Mouse (Mus musculus) retina, adult 2 months (tissue): ENCODE measurements around the gene Abcb1a.
"Not testable (repeated sequence)": the region's sequence is repeated elsewhere in the genome, so short reads cannot be mapped to it uniquely, and the experiment has no call there.

Experiments
- DNase-seq: peaks from one replicate; pipeline ENCODE4 v3.0.0-alpha.2; 2012; ENCODE audit warnings: low read depth, low spot score

Abcb1a gene

GRCm38 (mm10) chr5:8722867-8723266 lies 63.0 kb downstream of the Abcb1a start:
- DNase-seq, result no peak

- no peak for DNase-seq
These were observed 67.9 kb downstream of the Abcb1a start for GRCm38 (mm10) chr5:8727760-8728159.

- DNase-seq, result no peak
These were observed 72.8 kb downstream of the Abcb1a start for GRCm38 (mm10) chr5:8732639-8733038.

GRCm38 (mm10) chr5:8733307-8733706 lies 73.4 kb downstream of the Abcb1a start:
- not testable (repeated sequence) for DNase-seq

- DNase-seq, result no peak
These were observed 76.5 kb downstream of the Abcb1a start for GRCm38 (mm10) chr5:8736389-8736788.

- no peak for DNase-seq
These were observed 77.2 kb downstream of the Abcb1a start for GRCm38 (mm10) chr5:8737062-8737461.

- DNase-seq, result not testable (repeated sequence)
These were observed 87.4 kb downstream of the Abcb1a start for GRCm38 (mm10) chr5:8747244-8747643.

GRCm38 (mm10) chr5:8772866-8773265 lies 113.0 kb downstream of the Abcb1a start:
- no peak for DNase-seq

GRCm38 (mm10) chr5:8778311-8778710 lies 118.4 kb downstream of the Abcb1a start:
- no peak for DNase-seq

- no peak for DNase-seq
These were observed 118.9 kb downstream of the Abcb1a start for GRCm38 (mm10) chr5:8778751-8779150.

- DNase-seq, result no peak
These were observed 132.4 kb downstream of the Abcb1a start for GRCm38 (mm10) chr5:8792281-8792680.
